Mouse (Mus musculus) erythroid progenitor cell, adult 5-6 weeks (primary cell): Measurements from ENCODE around the gene Grin2a. TPM values are rescaled to one million over a fixed set of nuclear protein-coding genes. Genes with fewer than 3 reads are reported as not detected.

Experiments
- ATAC-seq: replicated peaks from 2 replicates; pipeline ENCODE4 v1.8.0; 2016; ENCODE audit warnings: moderate number of reproducible peaks, mild to moderate bottlenecking, moderate TSS enrichment, inconsistent platforms; ENCODE audit not compliant: poor library complexity, low FRiP score, severe bottlenecking
- total RNA-seq, 2 experiments: library from RNA; stranded (forward) in 1 of 2; stranded (reverse) in 1 of 2; fragments of 150-400 nt in 1 of 2; fragments of 186-747, 209-891 nt in 1 of 2; gene quantifications; 2 replicates each; pipeline versions ENCODE4 v1.2.3 to v1.2.4; 2015 to 2017; ENCODE audit warnings: low replicate concordance in 2 of 2

The Grin2a gene
- total RNA-seq, 2 experiments from 2014 or later, result not detected

DNA sequence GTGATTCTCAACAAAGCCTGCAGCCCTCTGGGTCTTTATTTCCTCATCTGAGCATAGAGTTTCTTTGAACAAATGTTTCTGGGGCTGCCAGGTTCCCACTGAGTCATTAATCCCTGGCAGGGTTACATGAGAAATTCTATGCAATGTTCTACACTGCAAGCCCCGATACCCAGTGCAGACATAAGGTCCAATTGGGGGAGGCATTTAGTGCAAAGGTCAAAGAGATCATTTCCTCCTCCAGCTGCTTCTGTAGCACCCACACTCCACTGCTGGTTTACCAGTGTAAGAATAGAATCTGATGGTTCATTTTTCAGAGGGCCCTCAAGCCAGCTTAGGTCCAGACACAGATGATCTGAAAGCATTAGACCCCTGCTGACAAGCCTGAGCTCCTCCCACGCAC lies 14.7 kb downstream of the Grin2a start:
- no peak for ATAC-seq

DNA sequence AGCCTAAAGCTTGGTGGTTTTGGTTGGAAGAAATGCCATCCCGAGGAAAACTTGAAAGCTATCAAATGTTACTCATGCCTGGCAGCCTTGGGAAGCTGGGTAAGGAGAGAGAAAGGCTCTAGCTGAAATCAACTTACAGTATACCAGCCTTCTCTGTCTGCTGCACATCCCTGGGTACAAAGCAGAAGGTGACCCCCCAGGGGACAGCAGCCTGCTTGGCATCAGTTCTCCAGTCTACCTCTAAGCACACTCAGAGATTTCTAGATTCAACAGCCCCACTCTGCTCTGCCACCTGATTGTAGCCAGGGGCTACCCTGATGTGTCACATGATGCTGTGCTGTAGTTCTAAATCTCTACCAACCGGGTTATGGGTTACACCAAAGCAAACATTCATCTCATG lies 17.2 kb downstream of the Grin2a start:
- no peak for ATAC-seq

DNA sequence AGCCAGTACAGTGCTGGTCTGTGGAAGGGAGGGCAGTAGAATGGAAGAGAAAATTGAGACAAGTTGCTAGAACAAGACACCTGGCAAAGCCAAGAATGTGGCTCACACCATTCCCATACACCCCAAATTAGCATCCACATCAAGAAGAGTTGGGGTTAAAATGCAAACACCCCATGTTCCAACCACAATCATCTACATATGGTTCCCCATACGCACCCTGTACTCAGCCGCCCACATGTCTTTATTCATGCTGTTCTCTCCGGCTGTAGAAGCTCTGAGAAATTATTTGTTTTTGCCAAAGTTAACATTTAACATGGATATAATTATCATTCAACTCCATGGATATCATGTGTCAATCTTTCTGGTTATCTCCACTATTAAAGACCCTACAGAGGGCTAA lies 22.7 kb downstream of the Grin2a start:
- ATAC-seq, result no peak

DNA sequence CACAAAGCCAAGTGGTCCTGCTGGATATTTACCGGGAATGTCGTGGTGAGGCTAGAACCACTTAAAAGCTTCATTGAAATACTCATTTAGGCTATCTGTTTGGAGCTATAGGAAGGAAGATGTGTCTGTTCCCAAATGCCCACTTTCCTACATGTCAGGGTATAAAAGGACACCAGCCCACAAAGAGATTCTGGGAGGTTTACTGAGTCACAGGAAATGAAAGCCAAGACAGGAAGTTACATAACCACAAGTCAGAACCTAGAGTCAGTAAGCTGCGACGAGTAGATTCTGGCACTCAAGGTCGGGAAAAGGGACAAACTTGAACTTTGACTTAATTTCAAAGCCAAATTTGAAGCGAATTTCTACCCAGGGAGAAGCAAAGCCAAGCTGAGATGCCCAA lies 30.9 kb downstream of the Grin2a start:
- ATAC-seq, result no peak

DNA sequence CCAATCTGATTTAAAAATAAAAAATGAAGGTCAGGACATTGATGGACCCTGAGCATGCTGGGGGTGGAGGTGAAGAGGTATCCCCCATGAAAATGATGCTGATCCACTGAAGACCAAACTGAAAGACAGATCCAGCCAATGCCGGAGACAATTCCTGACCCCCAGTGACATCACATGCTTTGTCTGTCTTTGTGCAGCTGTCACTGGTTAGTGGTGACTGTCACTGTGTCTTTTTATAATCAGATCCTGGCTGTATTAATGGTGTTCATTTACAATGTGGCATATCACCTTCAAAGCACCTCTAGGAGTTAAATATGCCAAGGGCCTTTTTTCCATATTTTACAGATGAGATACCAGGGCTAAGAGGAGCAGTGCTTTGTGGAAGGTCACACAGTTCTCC lies 32.9 kb downstream of the Grin2a start:
- no peak for ATAC-seq

DNA sequence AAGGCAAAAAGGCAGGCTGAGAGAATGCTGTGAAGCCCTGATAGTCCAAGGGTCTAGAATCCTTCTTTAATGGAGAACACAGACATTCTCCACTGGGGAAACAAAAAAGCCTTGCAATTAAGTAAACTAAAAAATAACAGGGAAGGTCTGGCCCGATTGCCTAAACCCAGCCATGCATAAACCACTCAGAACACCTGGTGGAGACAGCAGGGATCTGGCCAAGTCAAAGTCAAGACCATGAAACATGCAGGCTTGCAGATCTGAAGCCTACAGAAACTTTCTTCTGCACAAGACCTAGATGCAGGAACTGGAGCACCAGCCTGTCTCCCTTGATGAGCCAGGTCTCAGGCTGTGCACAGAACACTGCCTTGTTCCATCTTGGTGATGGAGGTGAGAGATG lies 36.0 kb downstream of the Grin2a start:
- no peak for ATAC-seq

DNA sequence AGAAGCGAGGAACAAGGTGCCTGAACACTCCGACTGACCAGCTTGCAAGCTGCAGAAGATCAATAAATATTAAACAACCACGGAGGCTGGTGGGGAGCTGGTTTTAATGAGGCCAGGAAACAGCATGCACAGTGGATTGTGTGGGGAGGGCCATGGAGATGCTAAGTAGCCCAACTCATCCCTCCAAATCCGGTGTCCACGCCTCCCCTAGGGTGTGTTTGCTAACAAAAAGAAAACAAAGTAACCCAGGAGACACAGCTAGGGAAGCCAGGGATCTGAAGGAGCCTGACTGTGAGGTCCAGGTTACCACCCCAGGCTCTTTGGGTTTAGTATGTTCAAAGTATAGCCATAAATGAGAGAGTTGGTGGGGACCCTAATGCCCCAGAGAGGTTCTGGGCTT lies 41.1 kb downstream of the Grin2a start:
- ATAC-seq, result no peak

DNA sequence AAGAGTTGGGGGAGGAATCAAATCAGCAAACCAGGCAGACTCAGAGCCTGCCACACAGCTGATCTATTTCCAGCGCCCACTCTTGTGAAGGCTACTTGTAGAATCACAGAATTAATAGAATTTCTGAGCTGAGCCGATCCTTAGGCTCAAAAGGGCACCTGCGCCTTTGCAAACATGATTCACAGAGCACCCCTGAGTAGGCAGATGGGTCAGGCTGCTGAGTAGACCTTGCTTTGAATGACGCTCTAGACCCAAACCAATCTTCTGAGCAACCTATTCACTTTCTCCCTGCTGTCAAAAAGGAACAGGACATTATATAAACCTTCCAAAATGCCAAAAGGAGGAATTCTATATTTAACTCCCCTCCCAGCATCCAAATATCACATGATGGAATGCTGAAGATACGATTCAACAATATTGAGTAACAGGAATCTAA lies 41.9 kb downstream of the Grin2a start:
- no peak for ATAC-seq

DNA sequence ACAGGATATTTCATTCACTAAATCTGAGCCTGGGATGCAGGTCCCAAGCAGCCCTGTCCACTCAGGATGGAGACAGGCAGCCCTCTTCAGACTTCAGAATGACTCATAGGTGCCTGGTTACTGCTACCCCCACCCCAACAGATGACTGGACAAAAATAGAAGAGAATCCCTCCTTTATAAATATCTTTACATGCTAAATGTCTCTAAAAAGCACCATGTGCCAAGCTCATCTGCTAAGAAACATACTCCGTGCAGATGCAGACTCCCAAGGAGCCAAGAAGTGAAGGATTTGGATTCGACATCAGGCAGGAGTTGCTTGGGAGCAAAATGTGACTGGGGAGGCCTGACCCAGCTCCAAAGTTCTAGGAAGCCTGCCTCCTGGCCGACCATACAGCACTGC lies 46.1 kb downstream of the Grin2a start:
- ATAC-seq, result no peak

DNA sequence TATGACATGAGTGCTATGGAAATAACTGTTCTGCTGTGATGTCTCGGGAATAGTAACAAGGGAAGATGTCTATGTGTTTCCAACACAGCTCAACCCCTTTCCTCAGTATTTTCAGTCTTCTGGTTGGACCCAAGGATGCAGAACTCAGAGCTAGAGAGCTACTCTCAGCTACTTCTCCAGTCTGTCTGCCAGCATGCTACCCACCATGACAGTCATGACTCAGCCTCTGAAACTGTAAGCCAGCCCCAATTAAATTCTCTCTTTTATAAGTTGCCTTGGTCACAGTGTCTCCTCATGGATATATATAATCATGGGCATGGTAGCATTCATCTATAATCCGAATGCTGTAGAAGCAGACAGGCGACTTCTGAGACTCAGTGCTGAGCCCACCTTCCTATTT lies 47.9 kb downstream of the Grin2a start:
- ATAC-seq, result no peak

DNA sequence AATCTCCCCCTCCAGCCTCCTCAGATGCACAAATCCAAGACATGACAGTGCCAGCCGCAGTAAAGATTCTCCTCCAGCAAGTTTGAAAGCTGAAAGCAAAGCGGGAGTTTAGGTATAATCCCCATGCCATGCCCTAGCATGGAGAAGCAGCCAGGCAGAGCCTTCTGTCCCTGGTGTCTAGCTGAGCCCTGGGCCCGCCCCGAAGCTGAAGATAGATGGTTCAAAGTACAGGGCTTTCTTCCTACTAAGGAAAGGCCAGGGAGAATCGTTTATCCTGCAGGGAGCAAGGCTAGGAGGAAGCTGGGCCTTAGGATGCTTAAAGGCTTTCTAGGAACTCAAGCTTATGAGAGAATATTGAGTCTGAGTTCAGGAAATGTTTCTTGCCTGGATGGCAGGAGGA lies 50.5 kb downstream of the Grin2a start:
- no peak for ATAC-seq

DNA sequence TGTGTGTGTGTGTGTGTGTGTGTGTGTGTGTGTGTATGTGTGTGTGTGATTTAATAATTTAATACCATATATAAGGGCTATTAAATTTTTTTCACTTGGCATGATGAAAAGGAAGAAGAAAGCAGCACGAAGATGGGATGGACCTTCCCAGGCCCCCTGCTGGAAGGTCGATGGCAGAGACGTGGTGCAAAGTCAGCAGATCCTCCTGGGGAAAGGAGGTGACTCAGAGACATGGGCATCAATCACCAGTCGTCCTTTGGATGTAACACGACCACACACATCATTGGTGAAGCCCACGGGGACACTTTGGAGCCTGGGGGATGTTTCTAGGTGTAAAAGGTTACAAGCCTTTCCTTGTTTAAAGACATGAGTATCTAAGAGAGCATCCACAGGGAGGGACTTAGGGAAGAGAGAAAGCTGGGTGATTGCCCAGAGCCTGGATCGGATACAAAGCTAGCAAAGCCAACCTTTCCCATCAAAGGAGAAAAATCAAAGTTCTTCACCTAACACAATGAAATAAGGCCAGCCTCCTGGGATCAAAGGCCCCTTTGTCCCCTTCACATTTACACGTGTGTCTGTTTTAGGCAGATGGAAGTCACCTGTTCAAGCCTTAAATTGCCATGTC lies 53.9 kb downstream of the Grin2a start:
- ATAC-seq, result no peak

DNA sequence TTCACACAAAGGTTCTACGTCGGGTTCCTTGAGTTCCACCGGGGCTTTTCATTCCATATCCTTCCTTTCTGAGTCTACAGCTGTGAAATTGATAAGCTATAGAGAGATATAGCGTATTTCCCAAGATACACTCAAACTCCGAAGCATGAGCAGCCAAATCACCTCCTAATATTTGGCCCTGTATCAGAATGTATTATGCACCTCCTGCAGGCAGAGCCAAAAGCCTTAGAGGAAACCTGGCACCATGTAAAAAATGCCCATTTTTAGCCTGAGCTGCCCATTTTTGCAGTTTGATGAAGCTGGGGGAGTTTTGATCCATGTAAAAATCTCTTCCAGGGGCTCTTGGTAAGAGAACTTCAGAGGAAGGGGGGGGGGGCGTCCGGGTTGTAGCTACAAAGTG lies 54.6 kb downstream of the Grin2a start:
- no peak for ATAC-seq

DNA sequence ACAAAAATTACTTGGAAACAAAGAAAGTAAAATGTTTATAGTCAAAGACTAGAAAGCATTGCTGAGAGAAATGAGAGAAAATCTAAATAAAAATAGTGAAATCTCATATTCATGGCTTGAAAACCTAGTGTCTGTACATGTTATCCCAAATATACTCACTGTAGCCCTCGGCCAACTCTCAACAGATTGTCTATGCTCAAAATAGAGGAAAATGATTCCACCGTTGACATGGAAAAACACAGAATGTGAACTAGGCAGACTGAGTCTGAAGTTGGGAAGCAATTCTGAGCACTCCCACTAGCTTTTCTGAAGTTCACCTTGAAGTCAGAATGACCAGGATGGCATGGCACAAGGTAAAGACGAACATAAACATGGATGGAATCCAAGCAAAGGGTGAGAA lies 84.7 kb downstream of the Grin2a start:
- ATAC-seq, result no peak

DNA sequence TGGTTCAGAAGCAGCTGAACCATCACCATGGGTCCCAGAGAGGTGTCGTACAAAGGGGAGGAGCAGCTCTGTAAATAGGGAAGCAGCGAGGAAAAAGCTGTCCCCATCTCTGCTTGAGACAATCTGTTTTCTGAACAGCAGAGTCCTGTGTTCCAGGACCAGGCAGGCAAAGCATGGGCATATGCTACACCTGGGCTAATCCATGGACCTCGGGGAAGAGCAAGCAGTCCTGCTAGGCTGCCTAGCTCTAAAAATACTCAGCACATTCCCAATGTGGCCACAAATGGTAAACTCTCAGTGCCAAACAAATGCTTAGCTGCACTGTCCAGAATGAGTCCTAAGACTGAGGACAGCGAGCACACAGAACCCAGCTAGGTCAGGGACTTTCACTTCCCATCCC lies 86.1 kb downstream of the Grin2a start:
- no peak for ATAC-seq

DNA sequence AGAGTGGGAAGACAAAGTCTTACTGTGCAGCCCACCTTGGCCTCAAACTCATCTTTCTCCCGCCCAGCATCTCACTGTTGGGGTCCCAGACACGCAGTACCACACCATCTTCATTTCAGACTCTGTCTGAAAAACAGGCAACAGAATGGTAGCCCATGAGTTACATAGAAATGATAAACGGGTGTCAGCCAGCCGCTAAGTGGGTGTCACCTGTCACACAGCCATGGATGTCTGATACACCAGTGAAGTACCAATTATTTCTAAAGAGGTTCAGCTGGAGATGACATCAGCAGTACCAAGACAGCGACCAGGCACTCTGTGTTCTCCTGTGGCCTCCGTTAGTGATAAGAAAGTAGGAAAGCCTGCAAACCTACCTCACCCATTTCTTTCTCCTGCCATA lies 90.9 kb downstream of the Grin2a start:
- ATAC-seq, result no peak

DNA sequence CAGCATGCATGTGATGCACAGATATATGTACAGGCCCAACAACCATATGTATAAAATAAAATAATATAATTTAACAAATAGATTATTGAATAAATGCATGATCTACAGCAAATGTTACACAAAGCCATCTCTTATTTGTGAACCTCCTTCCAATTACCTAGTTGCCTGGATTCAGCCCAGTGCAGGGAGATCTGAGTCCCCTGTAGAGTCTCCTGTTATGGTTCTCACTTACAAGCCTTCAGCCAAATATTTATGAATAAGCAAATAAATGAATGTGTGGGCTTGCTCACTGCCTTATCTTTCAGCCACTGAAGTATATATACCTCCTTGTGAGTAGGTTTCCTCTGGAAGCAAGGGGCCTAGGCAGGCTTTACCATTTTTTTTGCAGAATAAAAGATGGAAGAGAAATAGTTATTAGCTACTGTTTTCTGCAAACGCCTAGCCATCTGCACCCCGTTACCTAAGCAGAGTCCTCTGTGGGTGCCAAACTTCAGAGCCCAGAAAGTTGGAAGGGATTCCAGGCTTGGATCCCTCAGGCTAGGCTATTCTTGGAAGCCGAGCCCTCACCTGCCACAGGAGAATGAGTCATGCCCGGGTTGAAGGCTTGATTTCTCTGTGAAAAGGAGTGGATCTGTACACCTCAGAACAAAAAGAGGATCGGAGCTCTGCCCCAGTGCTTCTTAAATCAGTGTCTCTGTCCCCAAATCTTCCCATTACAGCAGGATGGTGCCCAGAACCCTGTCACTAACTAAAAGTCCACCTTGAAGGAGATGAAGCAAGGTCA lies 92.5 kb downstream of the Grin2a start:
- no peak for ATAC-seq

DNA sequence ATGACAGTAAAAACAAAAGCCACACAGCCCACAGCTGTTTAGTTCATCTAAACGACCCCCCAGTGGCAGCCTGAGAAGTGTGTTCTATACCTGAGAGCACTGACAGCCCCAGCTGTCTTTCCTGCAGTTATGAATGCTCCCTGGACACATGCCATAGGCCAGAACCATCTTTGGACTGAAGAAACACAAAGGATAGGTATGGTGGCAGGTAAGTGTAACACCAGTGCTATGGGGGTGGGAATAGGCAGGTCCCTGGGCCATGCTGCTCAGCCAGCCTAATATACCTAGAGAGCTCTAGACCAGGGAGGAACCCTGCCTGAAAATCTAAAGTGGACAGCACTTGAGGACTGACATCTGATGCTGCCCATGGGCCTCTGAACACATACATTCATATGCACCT lies 93.9 kb downstream of the Grin2a start:
- no peak for ATAC-seq

DNA sequence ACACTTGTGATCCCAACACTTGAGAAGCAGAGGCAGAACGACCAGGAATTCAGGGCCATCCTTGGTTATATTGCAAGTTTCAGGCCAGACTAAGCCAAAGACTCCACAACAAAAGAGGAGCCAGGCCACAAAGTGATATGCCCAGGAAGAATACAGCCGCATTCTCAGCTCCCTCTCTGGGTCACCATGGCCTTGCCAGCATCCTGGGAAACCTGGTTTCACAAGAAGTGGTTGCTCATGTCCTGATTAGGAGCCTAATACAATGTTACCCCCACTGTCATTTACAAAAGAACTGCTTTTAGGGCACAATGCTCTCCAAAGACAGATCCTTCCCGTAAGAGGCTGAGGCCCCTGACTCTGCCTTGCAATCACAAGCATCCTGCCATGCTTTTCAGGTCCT lies 94.4 kb downstream of the Grin2a start:
- ATAC-seq, result no peak

DNA sequence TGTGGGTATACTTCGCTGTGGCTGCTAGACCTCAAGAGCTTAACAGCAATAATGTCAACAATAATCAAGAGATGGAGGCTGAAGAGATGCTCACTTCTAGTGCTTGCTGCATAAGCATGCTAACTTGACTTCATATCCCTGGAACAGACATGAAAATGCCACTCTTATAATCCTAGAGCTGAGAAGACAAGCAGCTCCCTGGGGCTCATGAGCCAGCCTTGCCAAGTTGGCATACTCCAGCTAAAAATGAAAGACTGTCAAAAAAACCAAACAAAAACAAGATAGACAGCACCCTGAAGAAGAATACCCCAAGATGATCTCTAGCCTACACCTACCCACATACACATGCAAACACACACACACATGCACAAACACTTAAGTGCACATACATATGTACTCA lies 95.2 kb downstream of the Grin2a start:
- no peak for ATAC-seq

DNA sequence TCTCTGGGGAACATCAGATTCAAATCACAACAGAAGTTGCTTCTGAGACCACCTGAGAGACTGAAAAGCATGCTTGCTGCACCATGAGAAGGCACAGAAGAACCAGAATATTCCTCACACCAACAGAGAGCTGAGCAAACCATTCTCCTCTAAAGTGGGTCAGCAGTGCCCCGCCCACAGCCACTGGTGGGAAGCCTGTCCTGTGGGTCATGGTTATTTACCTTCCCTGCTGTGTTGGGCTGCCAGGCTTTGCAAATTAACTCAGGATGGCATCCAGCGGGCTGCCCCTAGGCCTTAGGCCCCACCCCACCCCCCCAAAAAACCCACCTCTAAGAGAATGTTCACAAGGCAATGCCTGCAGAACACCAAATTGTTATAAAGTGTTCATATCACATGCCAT lies 96.2 kb downstream of the Grin2a start:
- ATAC-seq, result no peak

DNA sequence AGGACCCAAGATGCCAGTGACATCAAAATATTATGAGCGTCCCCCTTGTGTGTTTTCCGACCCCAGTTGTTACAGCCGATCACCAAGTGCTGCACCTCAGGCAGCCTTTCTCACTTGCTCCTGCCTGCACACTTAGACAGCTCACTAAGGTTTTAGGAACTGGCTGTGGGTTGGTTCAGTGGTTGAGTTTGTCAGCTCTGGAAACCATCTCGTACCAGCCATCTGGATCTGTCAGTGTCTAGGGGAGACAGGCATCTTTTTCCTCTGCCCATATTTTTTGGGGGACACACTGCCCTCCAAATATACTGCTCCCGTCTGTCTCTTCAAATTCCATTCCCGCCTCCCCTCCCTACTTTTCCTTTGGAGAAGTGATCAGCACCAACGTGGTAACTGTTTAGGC lies 99.8 kb downstream of the Grin2a start:
- no peak for ATAC-seq
